Mouse (Mus musculus) embryonic facial prominence, embryonic 11.5 days (tissue): ENCODE measurements at regions not wholly inside any gene's neighbourhood (a gene's known extent, or its start where the extent isn't known, plus 50 kb on each side); places are given as distances from the start of the nearest gene placed in this dataset.

Experiments used
- ATAC-seq: fragments of 200-750 bp; cut with Nextera tagmentation; replicated peaks from 2 replicates; pipeline ENCODE4 v1.8.0; 2017; ENCODE audit warnings: low read depth; ENCODE audit not compliant: insufficient number of reproducible peaks, low FRiP score, low TSS enrichment
- DNase-seq: peaks from one replicate; pipeline ENCODE4 v3.0.0-alpha.2; 2015; ENCODE audit warnings: low spot score
- H3K27ac ChIP-seq: fragments of 300-500 bp; sonication (generic); replicated peaks from 2 replicates; pipeline ENCODE4 v1.5.1; 2014; ENCODE audit warnings: mild to moderate bottlenecking, low read depth, low read length, control low read depth
- H3K27me3 ChIP-seq: fragments of 300-500 bp; sonication (generic); 2 replicates; pipeline ENCODE4 v1.6.1; 2014; ENCODE audit warnings: mild to moderate bottlenecking, low read length, moderate library complexity, mixed read lengths; ENCODE audit not compliant: control insufficient read depth, insufficient read depth
- H3K36me3 ChIP-seq: fragments of 300-500 bp; sonication (generic); replicated peaks from 2 replicates; pipeline ENCODE4 v1.6.1; 2014; ENCODE audit warnings: low read depth, mild to moderate bottlenecking, low read length, moderate library complexity, mixed read lengths; ENCODE audit not compliant: control insufficient read depth, insufficient read depth
- H3K4me1 ChIP-seq: fragments of 300-500 bp; sonication (generic); 2 replicates; pipeline ENCODE4 v1.6.1; 2014; ENCODE audit warnings: low read length, mixed read lengths; ENCODE audit not compliant: control insufficient read depth, insufficient read depth
- H3K4me2 ChIP-seq: fragments of 300-500 bp; sonication (generic); 2 replicates; pipeline ENCODE4 v1.6.1; 2014; ENCODE audit warnings: low read depth, mild to moderate bottlenecking, control low read depth, low read length, moderate library complexity
- H3K4me3 ChIP-seq: fragments of 300-500 bp; sonication (generic); 2 replicates; pipeline ENCODE4 v1.5.1; 2014; ENCODE audit warnings: low read depth, low read length, control low read depth
- H3K9ac ChIP-seq: fragments of 300-500 bp; sonication (generic); replicated peaks from 2 replicates; pipeline ENCODE4 v1.6.1; 2014; ENCODE audit warnings: mild to moderate bottlenecking, control low read depth, low read length
- H3K9me3 ChIP-seq: fragments of 300-500 bp; sonication (generic); replicated peaks from 2 replicates; pipeline ENCODE4 v1.6.1; 2016; ENCODE audit warnings: mild to moderate bottlenecking, low read length, inconsistent platforms, mixed read lengths; ENCODE audit not compliant: control insufficient read depth
- WGBS: fragments of 180-500 bp; shearing (Covaris S2); extraction: QIAGEN DNeasy Blood & Tissue Kit; methylation state at CpG from one replicate; pipeline ENCODE4 v1.1.7; 2014; 5-methylcytosine and 5-hydroxymethylcytosine counted together

DNA sequence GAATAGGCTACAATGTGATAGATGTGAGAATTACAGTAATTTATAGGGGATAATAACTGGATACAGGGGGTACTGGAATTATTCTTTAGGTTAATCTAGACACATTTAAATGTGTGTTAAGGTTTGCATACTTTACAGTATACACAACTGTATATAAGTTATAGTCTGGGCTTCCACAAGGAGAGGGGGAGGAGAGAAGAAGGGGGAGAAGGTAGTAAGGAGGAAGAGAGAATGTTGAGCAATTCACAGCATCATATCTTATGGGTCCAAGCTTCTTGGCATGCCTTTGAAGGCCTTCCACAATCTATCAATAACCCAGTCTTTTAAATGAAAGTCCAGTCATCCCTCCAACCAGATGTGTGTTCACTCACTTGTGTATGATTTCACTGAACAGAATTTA lies 153.8 kb upstream of the Klf7 start:
- Histone ChIP-seq H3K9ac (no peak overlapping the region), H3K27ac (no peak overlapping the region), H3K4me2 (no peak overlapping the region), H3K27me3 (no peaks in the 10 kb centered on the region), H3K36me3 (no peaks in the 10 kb centered on the region), H3K4me3 (no peak overlapping the region), H3K9me3 (no peaks in the 10 kb centered on the region), H3K4me1 (no peaks in the 10 kb centered on the region)
- ATAC-seq (no peak), DNase-seq (no peak)

GRCm38 (mm10) chr1:64275086-64275802 lies 153.2 kb upstream of the Klf7 start:
- ATAC-seq = no peak
- Histone ChIP-seq H3K27ac (no peak overlapping the region), H3K9ac (no peak overlapping the region), H3K36me3 (no peaks in the 10 kb centered on the region), H3K27me3 (no peaks in the 10 kb centered on the region), H3K4me3 (no peak overlapping the region), H3K4me1 (no peaks in the 10 kb centered on the region), H3K9me3 (no peaks in the 10 kb centered on the region), H3K4me2 (no peak overlapping the region)
- DNase-seq = no peak
- 79% methylated on average over 3 of the region's 3 CpGs for WGBS

- DNase-seq = no peak
- no peaks in the 10 kb centered on the region for H3K4me1 ChIP-seq
- H3K4me2 ChIP-seq = no peak overlapping the region
- H3K36me3 ChIP-seq = no peaks in the 10 kb centered on the region
- H3K27me3 ChIP-seq = no peaks in the 10 kb centered on the region
- WGBS = 26% methylated on average over 2 of the region's 2 CpGs
- no peak overlapping the region for H3K27ac ChIP-seq
- H3K9me3 ChIP-seq = no peaks in the 10 kb centered on the region
- H3K4me3 ChIP-seq = no peak overlapping the region
- H3K9ac ChIP-seq = no peak overlapping the region
- ATAC-seq = no peak
Observed at GRCm38 (mm10) chr1:64257237-64257636, 135.2 kb upstream of the Klf7 start.

- 75% methylated on average over 14 of the region's 14 CpGs for WGBS
- Histone ChIP-seq H3K4me3 (no peak overlapping the region), H3K9ac (no peak overlapping the region), H3K9me3 (no peaks in the 10 kb centered on the region), H3K36me3 (no peaks in the 10 kb centered on the region), H3K4me1 (no peaks in the 10 kb centered on the region), H3K27me3 (no peaks in the 10 kb centered on the region), H3K27ac (no peak overlapping the region), H3K4me2 (no peak overlapping the region)
- DNase-seq (no peak), ATAC-seq (no peak)
Observed at GRCm38 (mm10) chr1:64255554-64256295, 133.6 kb upstream of the Klf7 start.

DNA sequence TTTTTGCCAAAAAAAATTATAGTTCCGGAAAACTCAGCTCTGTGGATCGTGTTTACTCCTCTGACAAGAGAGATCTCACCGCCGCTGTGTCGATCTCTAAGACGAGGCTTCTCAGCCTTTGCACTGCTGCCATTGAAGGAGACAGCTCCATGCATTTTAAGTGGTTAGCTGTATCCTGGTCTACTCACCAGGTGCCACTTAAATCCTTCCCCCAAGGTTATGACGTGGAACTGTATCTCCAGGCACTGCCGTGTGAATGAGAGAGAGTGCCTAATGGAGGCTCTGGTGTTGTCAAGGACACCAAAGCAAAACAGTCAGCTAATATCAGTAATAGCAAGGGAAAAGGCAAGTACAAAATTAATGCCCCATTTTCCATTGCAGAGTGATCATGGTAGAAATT lies 132.6 kb upstream of the Klf7 start:
- H3K4me1 ChIP-seq = no peaks in the 10 kb centered on the region
- no peak overlapping the region for H3K27ac ChIP-seq
- no peaks in the 10 kb centered on the region for H3K9me3 ChIP-seq
- H3K4me2 ChIP-seq = no peak overlapping the region
- WGBS = 83% methylated on average over 8 of the region's 8 CpGs
- no peak overlapping the region for H3K4me3 ChIP-seq
- no peak overlapping the region for H3K9ac ChIP-seq
- ATAC-seq (no peak), DNase-seq (no peak)
- no peaks in the 10 kb centered on the region for H3K36me3 ChIP-seq
- no peaks in the 10 kb centered on the region for H3K27me3 ChIP-seq

DNA sequence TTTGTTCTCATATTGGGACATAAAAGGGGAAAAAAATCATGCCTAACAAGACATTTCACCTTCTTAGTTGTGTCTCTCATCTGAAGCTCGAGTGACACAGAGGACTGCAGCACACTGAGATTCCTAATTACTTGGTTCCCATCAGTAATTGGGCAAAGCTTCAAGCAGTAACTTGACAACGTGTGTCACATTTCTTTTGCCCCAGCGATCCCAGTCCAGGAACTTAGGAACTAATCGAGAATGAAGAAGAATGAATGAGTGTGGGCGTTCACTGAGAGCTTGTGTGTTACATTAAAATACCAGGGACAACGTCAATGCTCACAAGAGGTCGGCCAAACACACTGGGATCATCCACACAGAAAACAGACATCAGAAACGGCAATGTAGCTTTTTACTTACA lies 131.9 kb upstream of the Klf7 start:
- no peak overlapping the region for H3K4me2 ChIP-seq
- H3K4me1 ChIP-seq = no peaks in the 10 kb centered on the region
- no peak overlapping the region for H3K9ac ChIP-seq
- ATAC-seq (no peak), DNase-seq (no peak)
- no peak overlapping the region for H3K4me3 ChIP-seq
- WGBS = 57% methylated on average over 8 of the region's 8 CpGs
- no peak overlapping the region for H3K27ac ChIP-seq
- H3K36me3 ChIP-seq = no peaks in the 10 kb centered on the region
- no peaks in the 10 kb centered on the region for H3K9me3 ChIP-seq
- no peaks in the 10 kb centered on the region for H3K27me3 ChIP-seq

GRCm38 (mm10) chr1:64242401-64242800 lies 120.3 kb upstream of the Klf7 start:
- 55% methylated on average over 2 of the region's 2 CpGs for WGBS
- Histone ChIP-seq H3K36me3 (no peaks in the 10 kb centered on the region), H3K9me3 (no peaks in the 10 kb centered on the region), H3K4me1 (no peaks in the 10 kb centered on the region), H3K27ac (no peak overlapping the region), H3K4me2 (no peak overlapping the region), H3K9ac (no peak overlapping the region), H3K27me3 (no peaks in the 10 kb centered on the region), H3K4me3 (no peak overlapping the region)
- DNase-seq (no peak), ATAC-seq (no peak)

DNA sequence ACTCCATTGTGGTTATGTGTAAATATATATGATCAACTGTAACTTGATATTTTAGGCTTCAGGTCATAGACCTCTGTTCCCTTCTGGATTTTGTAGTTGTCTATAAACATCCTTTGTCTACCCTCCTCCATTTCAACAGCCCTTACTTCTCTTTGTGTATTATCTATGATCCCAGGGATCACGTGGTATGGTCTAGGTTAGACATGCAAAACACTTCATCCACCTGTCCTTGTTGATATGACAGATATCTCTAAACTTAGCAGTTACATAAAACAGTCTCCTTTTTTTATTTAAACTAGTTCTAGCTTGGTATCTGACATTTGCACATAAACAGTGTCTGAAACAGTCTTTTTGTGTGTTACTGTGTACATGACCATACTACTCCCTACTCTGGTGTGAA lies 107.6 kb upstream of the Klf7 start:
- H3K36me3 ChIP-seq = no peaks in the 10 kb centered on the region
- no peaks in the 10 kb centered on the region; the same call in 1 of the 2 replicates for H3K4me1 ChIP-seq
- H3K9ac ChIP-seq = no peak overlapping the region
- 88% methylated on average over 1 of the region's 1 CpGs for WGBS
- ATAC-seq (no peak), DNase-seq (no peak)
- no peaks in the 10 kb centered on the region for H3K27me3 ChIP-seq
- no peak overlapping the region for H3K27ac ChIP-seq
- no peak overlapping the region for H3K4me2 ChIP-seq
- no peaks in the 10 kb centered on the region for H3K9me3 ChIP-seq
- no peak overlapping the region for H3K4me3 ChIP-seq
